Mouse (Mus musculus) cerebellum, adult (tissue): Measurements from ENCODE around the gene Wnt10b.
A peak's percentile ranks its signal among the peaks of the same experiment; 100 is the strongest.

Source experiments
- ATAC-seq: cut with Nextera tagmentation; 2 replicates; pipeline ENCODE4 v1.9.2; 2017; ENCODE audit warnings: mild to moderate bottlenecking, moderate library complexity, mixed read lengths; ENCODE audit not compliant: insufficient number of reproducible peaks, low FRiP score, low TSS enrichment

Gene Wnt10b

DNA sequence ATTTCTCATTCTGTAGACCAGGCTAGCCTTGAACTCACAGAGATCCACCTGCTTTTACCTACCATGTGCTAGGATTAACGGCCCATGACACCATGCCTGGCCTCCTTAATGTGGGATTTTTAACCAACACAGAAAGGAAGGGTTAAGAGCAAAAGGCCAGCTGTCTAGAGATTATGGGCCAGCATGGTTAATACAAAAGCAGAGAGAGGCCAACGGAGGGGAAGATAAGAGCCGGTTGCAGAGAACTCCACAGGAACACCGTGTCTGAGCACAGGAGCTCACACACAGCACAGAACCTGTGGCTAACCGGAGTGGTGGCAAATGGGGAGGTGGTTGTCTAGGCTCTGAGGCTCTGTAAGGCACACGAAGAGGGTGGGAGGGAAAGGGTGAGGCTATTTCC, 44.6 kb downstream of the Wnt10b start:
- ATAC-seq, result no peak

DNA sequence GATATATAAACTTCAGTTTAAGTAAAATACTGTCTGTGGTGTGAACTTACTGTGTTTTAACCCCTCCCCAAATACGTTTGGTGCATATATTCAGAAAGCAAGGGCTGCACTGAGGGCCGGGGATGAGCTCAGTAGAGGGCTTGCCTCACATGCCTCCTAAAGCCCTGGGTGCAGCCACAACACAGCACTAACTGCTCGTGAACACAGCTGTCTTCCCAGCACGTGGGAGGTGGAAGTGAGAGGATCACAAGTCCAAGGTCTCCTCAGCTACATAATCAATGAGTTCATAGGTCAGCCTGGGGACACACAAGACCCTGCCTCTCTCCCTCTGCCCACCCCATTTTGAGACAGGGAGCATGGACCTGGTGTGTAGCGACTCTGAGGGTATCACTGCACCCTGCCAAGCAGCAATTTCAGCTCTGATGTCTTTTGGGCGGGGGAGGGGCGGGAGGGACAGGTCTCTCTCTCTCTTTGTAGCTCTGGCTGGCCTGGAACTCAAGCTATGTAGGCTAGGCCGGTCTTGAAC, 45.9 kb downstream of the Wnt10b start:
- ATAC-seq, result no peak

DNA sequence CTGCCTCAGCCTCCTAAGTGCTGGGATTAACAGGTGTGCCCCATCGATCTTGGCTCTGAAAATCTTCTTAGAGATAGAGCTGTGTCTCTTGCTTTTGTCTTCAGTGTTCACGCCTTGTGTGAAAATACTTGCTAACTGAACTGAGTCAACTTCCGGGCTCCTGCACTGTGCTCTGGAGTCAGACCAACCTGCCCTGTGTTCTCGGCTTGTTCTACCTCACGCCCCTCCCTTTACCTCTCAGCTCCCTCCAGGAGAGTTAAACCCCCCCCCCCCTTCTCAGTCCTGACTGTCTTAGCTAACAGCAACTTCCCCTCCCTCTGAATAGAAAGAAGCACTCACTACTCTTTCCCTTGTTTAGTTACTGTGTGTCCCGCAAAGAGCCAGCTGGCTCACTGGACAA, 47.2 kb downstream of the Wnt10b start:
- no peak for ATAC-seq

DNA sequence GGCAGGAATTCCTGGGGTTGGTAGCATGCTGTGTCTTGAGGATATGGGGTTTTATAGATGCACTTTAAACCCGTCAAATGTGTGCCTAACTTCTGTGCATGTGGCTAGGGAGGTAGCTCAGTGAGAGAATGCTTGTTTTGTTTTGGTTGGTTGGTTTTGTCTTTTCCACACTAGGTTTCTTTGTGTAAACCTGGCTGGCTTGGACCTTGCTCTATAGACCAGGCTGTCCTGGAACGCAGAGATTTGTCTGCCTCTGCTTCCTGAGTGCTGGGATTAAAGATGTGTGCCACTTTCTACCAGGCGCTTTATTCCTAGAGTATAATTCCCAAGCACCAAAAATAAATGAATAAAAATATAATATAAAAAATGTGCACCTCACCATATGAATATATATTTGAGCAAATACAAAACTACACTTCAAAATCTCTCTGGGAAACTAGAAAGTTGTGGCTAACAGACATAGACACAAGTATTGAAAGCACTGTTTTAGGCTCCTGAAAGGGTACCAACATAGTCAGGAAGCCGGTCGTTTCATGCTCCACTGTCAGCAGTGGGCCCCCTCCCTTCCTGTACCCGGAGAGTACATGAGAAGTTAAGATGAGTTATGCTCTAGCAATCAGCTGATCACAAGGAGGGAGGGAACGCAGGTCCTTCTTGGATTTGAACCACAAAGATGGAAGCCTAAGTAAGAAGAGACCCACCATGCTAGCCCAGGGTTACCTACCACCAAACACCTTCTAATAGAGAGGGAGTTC, 48.0 kb downstream of the Wnt10b start:
- no peak for ATAC-seq

DNA sequence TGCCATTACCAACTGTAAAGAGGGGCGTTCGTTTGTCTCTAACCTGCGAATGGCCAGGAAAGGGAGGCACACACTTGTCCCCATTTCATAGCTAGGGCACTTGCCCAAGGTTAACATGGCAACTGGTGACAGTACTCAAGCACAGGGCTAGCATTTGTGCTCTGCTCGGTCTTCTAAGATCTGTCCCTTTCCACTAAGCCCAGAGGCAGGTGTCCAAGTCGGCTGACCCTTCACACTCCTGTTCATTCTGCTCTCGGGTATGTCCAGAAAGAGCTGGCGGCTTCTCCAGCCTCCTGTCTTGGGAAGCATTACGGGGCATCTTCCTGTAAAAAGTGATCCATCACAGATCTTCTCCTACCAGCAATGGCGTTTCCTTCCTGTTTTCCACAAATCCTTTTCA, 49.6 kb downstream of the Wnt10b start:
- ATAC-seq, result no peak

DNA sequence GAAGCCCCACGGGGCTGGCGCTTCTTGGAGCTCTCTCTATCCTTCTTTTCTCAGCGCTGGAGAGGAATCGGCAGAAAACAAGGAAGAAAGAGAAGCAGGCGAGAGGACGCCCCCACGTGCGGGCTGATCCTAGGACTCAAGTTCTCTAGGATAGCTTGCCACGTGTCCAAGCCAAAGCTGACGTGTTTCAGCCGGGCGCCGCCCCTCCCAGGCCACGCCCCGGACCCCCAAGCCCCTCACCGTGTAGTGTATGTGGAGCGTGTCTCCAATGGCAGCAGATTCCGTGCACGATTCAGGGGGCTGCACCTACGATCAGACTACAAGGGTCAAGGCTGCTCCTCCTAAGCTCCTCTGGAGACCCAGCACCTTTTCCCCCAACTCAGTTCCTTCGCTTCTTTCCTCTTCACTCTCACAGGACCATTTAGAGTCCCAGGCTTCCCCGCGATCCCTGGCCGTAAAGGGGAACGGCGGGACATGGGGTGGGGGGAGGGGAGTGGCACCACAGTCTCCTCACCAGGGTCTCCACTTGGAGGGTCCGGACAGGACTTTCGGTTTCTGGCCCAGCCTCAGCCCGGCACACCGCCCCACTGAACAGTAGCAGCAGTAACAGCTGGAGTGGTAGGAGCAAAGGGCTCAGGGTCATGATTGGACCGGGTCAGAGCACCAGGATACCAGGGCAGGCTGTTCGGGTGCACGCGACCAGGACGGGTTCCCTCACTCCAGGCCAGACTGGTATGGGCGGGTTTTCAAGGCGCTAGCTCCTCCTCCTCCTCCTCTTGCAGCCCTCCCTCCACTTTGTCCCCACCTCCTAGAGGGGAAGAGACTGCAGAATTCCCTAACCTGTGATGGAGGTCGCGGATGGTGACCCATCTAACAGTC, 50.3 kb downstream of the Wnt10b start, which contains the start of gene Fkbp11:
Gene Fkbp11, minus strand, starts transcription at position 756 of the 879 bp plus-strand sequence.
- peak; percentile 45; the same call in 1 of the 2 replicates for ATAC-seq

DNA sequence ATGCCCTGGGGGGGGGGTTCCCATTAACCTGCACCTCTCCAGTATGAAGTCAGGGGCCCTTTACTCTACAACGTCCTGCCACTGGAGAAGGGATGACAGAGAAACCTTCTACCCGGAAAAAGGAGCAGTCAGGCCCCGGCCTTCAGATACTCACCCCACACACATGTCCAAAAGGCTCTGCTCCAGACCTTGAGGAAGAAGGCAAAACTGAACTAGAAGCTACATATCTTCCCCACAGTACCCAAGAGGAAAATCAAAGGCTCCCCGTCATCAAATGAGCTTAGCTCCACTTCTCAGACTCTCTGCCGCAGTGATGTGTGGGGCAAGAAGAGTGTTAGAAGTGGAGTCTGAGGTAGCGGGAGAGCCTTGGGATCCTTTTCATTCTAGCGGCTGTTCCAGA, 51.2 kb downstream of the Wnt10b start:
- no peak for ATAC-seq

DNA sequence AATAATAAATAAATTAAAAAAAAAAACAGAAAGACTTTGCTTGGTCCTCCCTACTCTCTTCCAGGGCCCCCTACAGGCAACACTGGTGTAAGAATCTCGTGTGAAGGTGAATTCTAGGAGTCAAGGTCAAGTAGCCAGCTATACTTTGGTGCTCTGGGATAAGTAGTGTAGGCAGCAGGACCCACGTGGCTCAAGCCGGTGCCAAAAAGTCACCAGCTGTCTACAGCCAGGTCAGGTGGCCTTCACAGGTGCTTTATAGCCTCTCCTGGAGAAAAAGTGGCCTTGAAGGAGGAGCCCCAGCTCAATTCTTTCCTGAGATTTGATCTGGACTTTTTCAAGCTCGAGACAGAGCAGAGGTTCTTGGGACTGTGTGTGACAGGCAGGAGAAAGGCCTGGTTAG, 51.9 kb downstream of the Wnt10b start:
- ATAC-seq, result no peak

DNA sequence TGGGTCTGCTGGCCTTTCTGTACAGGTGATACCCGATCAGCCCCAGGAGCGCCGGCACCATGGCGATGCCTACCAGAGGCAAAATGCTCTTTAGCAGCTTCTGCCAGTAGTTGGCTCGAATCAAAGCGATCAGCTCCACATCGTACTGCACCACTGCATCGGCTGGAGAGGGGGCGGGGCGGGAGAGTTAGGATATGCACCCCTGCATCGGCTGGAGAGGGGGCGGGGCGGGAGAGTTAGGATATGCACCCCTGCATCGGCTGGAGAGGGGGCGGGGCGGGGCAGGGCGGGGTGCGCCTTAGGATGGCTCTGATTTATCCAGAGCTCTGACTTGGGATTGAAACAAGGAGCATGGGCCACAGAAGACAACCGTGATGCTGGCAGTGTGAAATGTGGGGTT, 53.5 kb downstream of the Wnt10b start:
- ATAC-seq, result no peak

DNA sequence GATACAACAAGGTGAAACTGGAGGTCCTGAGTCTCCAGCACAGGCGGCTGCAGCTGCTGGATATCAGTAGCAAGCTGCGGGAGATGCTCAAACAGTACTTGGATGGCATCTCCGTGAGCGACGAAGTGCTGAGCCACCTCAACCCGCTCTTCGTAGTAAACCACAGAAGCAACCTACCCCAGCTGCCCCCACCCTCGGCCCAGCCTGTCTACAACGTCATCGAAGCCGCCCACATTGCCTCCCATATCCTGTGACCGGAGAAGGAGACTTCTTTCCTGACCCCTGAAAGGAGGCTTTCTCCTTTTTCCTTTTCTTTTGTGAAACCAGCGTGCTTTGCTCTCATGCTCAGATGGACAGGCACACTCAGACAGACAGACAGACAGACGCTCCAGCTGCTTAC, 55.1 kb downstream of the Wnt10b start:
- no peak for ATAC-seq

DNA sequence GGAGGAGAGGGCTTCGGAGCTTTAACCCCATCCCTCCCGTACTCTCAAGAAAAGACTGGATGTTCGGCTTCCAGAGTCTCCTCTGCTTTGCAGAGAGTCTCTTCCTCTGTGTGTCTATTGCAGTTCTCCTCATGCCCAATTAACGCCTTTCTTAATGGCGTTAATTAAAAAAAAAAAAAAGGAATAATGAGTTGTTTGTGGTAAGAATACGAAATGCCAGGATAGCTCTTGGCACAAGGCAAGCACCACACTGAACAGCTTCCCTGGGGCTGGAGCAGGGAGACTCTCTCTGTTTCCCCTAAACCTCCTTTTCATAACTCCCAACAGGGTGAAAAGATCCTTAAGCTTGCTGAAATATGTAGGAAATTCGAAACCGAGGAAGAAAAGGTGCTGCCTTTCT, 55.8 kb downstream of the Wnt10b start:
- no peak for ATAC-seq
